Mouse (Mus musculus): ENCODE results near the gene Uxs1. TPM values are rescaled to one million over a fixed set of nuclear protein-coding genes. Genes with fewer than 3 reads are reported as not detected.

Gene Uxs1
- polyA plus RNA-seq, 1 experiment from 2014 or later = 18.5 TPM

GRCm38 (mm10) chr1:43722459-43722858, 105.1 kb downstream of the Uxs1 start:
- TF ChIP-seq CTCF (IDR thresholded peaks at IDR 0.05) (no peak), EP300 (IDR thresholded peaks at IDR 0.05) (no peak)
- Histone ChIP-seq H3K4me1 (ENCODE audit: insufficient read depth, low read depth, low read length) (no peaks in the 10 kb centered on the region), H3K36me3 (ENCODE audit: insufficient read depth, low read length) (no peaks in the 10 kb centered on the region), H3K4me2 (replicated peaks; ENCODE audit: low read depth, low read length) (no peak overlapping the region), H3K9ac (replicated peaks; ENCODE audit: low read depth) (no peak overlapping the region), H3K4me3 (ENCODE audit: low read depth, low read length) (no peak overlapping the region), H3K9me3 (ENCODE audit: low read length) (no peaks in the 10 kb centered on the region), H3K27me3 (replicated peaks; ENCODE audit: insufficient read depth, low read length) (no peaks in the 10 kb centered on the region), H3K27ac (ENCODE audit: low read length) (no peak overlapping the region)
- 63% methylated on average over 1 of the region's 1 CpGs for WGBS
- no peak for DNase-seq (ENCODE audit: low spot score)
- ATAC-seq = no peak

- no peaks in the 10 kb centered on the region for H3K4me1 ChIP-seq (ENCODE audit: insufficient read depth, low read depth, low read length)
- H3K36me3 ChIP-seq (ENCODE audit: insufficient read depth, low read length) = no peaks in the 10 kb centered on the region
- no peak overlapping the region for H3K9ac ChIP-seq (replicated peaks; ENCODE audit: low read depth)
- 55% methylated on average over 2 of the region's 2 CpGs for WGBS
- no peak overlapping the region for H3K27ac ChIP-seq (ENCODE audit: low read length)
- no peak for ATAC-seq
- H3K9me3 ChIP-seq (ENCODE audit: low read length) = no peaks in the 10 kb centered on the region
- no peaks in the 10 kb centered on the region for H3K27me3 ChIP-seq (replicated peaks; ENCODE audit: insufficient read depth, low read length)
- no peak for TF ChIP-seq EP300 (IDR thresholded peaks at IDR 0.05)
- TF ChIP-seq CTCF (IDR thresholded peaks at IDR 0.05) = no peak
- DNase-seq (ENCODE audit: low spot score) = no peak
- no peak overlapping the region for H3K4me2 ChIP-seq (replicated peaks; ENCODE audit: low read depth, low read length)
- H3K4me3 ChIP-seq (ENCODE audit: low read depth, low read length) = no peak overlapping the region
Observed at GRCm38 (mm10) chr1:43718793-43719192, 108.8 kb downstream of the Uxs1 start.

GRCm38 (mm10) chr1:43717967-43718366, 109.6 kb downstream of the Uxs1 start:
- DNase-seq (ENCODE audit: low spot score) (peak; percentile 31), ATAC-seq (0 out of 2 replicates have a peak, but pooled peaks have one; percentile 30)
- no peaks in the 10 kb centered on the region for H3K36me3 ChIP-seq (ENCODE audit: insufficient read depth, low read length)
- H3K27me3 ChIP-seq (replicated peaks; ENCODE audit: insufficient read depth, low read length) = no peaks in the 10 kb centered on the region
- TF ChIP-seq EP300 (IDR thresholded peaks at IDR 0.05) (no peak), CTCF (IDR thresholded peaks at IDR 0.05) (no peak)
- H3K4me2 ChIP-seq (replicated peaks; ENCODE audit: low read depth, low read length) = no peak overlapping the region
- H3K4me3 ChIP-seq (ENCODE audit: low read depth, low read length) = no peak overlapping the region
- H3K4me1 ChIP-seq (ENCODE audit: insufficient read depth, low read depth, low read length) = no peaks in the 10 kb centered on the region
- no peak overlapping the region for H3K9ac ChIP-seq (replicated peaks; ENCODE audit: low read depth)
- no peaks in the 10 kb centered on the region for H3K9me3 ChIP-seq (ENCODE audit: low read length)
- H3K27ac ChIP-seq (ENCODE audit: low read length) = no peak overlapping the region
- 50% methylated on average over 7 of the region's 7 CpGs for WGBS

- Histone ChIP-seq H3K9me3 (ENCODE audit: low read length) (no peaks in the 10 kb centered on the region), H3K4me1 (ENCODE audit: insufficient read depth, low read depth, low read length) (no peaks in the 10 kb centered on the region), H3K27me3 (replicated peaks; ENCODE audit: insufficient read depth, low read length) (no peaks in the 10 kb centered on the region), H3K9ac (replicated peaks; ENCODE audit: low read depth) (no peak overlapping the region), H3K4me3 (ENCODE audit: low read depth, low read length) (no peak overlapping the region), H3K27ac (ENCODE audit: low read length) (no peak overlapping the region), H3K36me3 (ENCODE audit: insufficient read depth, low read length) (no peaks in the 10 kb centered on the region), H3K4me2 (replicated peaks; ENCODE audit: low read depth, low read length) (no peak overlapping the region)
- TF ChIP-seq EP300 (IDR thresholded peaks at IDR 0.05) (0 out of 2 replicates have a peak, but pooled peaks have one; percentile 30), CTCF (IDR thresholded peaks at IDR 0.05) (no peak)
- no peak; the same call in 1 of the 2 replicates for ATAC-seq
- 37% methylated on average over 2 of the region's 2 CpGs for WGBS
- peak; percentile 39 for DNase-seq (ENCODE audit: low spot score)
Observed at GRCm38 (mm10) chr1:43714841-43715240, 112.8 kb downstream of the Uxs1 start.

- H3K27ac ChIP-seq (ENCODE audit: low read length) = no peak overlapping the region
- 5% methylated on average over 4 of the region's 4 CpGs for WGBS
- peaks cover 10% of the 10 kb centered on the region; the same call in 1 of the 2 replicates for H3K4me1 ChIP-seq (ENCODE audit: insufficient read depth, low read depth, low read length)
- DNase-seq (ENCODE audit: low spot score) (peak; percentile 55), ATAC-seq (peak; percentile 76)
- no peaks in the 10 kb centered on the region for H3K9me3 ChIP-seq (ENCODE audit: low read length)
- no peak overlapping the region for H3K4me3 ChIP-seq (ENCODE audit: low read depth, low read length)
- no peak overlapping the region for H3K4me2 ChIP-seq (replicated peaks; ENCODE audit: low read depth, low read length)
- H3K36me3 ChIP-seq (ENCODE audit: insufficient read depth, low read length) = no peaks in the 10 kb centered on the region
- H3K9ac ChIP-seq (replicated peaks; ENCODE audit: low read depth) = no peak overlapping the region
- no peaks in the 10 kb centered on the region for H3K27me3 ChIP-seq (replicated peaks; ENCODE audit: insufficient read depth, low read length)
- TF ChIP-seq EP300 (IDR thresholded peaks at IDR 0.05) (no peak), CTCF (IDR thresholded peaks at IDR 0.05) (no peak)
Observed at GRCm38 (mm10) chr1:43698577-43699000, 129.0 kb downstream of the Uxs1 start.

Other genes with a start within 250 kb of the Uxs1 start
- 15.6 and 16.1 TPM in 2 replicates for gene 1500015O10Rik, start 97.2 kb downstream of the Uxs1 start, polyA plus RNA-seq (2015; fragmentation: Nextera tagmentation; extraction: Ambion mirVana)
- gene Tpp2, start 105.8 kb upstream of the Uxs1 start, polyA plus RNA-seq (2015; fragmentation: Nextera tagmentation; extraction: Ambion mirVana) = 28.0 and 30.1 TPM in 2 replicates
- gene Mettl21c, start 192.2 kb upstream of the Uxs1 start, polyA plus RNA-seq (2015; fragmentation: Nextera tagmentation; extraction: Ambion mirVana) = 0.30 and 0.38 TPM in 2 replicates
- 0.04 TPM in 1 of 2 replicates, not detected in the other for gene Gm8251, start 234.1 kb upstream of the Uxs1 start, polyA plus RNA-seq (2015; fragmentation: Nextera tagmentation; extraction: Ambion mirVana)